Mouse (Mus musculus) small intestine, adult 2 months (tissue): Measurements from ENCODE around the gene Pelp1. TPM values are rescaled to one million over a fixed set of nuclear protein-coding genes. Genes with fewer than 3 reads are reported as not detected.

Source experiments
- H3K27ac ChIP-seq: fragments of 200-500 bp; 2 replicates; pipeline ENCODE4 v1.5.1; 2012; ENCODE audit warnings: low read depth, low read length, control low read depth, inconsistent platforms; ENCODE audit not compliant: insufficient read depth
- H3K27me3 ChIP-seq: fragments of 200-500 bp; 2 replicates; pipeline ENCODE4 v1.6.1; 2012; ENCODE audit warnings: mild to moderate bottlenecking, moderate library complexity, low read length, inconsistent platforms; ENCODE audit not compliant: control insufficient read depth, insufficient read depth
- H3K36me3 ChIP-seq: fragments of 200-500 bp; 2 replicates; pipeline ENCODE4 v1.6.1; 2012; ENCODE audit warnings: mild to moderate bottlenecking, low read length, control low read depth, inconsistent platforms; ENCODE audit not compliant: control insufficient read depth, insufficient read depth
- H3K4me1 ChIP-seq: fragments of 200-500 bp; 2 replicates; pipeline ENCODE4 v1.6.1; 2012; ENCODE audit warnings: low read length, inconsistent platforms, mixed read lengths; ENCODE audit not compliant: control insufficient read depth, insufficient read depth, insufficient read length
- H3K4me3 ChIP-seq: fragments of 200-500 bp; 2 replicates; pipeline ENCODE4 v1.5.1; 2012; ENCODE audit warnings: low read depth, mild to moderate bottlenecking, control low read depth, inconsistent platforms, low read length, moderate library complexity
- CTCF ChIP-seq: fragments of 200-500 bp; IDR thresholded peaks from 2 replicates; pipeline ENCODE4 v1.5.1; 2012; ENCODE audit warnings: low read depth, mild to moderate bottlenecking, control low read depth, inconsistent platforms, low read length, moderate library complexity, mixed read lengths; ENCODE audit not compliant: insufficient replicate concordance, insufficient read length; ENCODE audit errors: extremely low read depth
- POLR2A ChIP-seq: fragments of 200-500 bp; IDR thresholded peaks from 2 replicates; pipeline ENCODE4 v1.6.1; 2012; ENCODE audit warnings: low read depth, mild to moderate bottlenecking, control low read depth, inconsistent platforms, low read length, moderate library complexity
- WGBS: fragments of 180-500 bp; shearing (Covaris S2); methylation state at CpG from one replicate; pipeline ENCODE4 v1.1.7; 2018; 5-methylcytosine and 5-hydroxymethylcytosine counted together
- polyA plus RNA-seq: library from polyadenylated mRNA; depleted of rRNA; stranded (reverse); fragments of >200 nt; gene quantifications from 2 replicates; pipeline ENCODE4 v1.2.3, GENCODE M21; 2012; rRNA removed

The Pelp1 gene
- polyA plus RNA-seq, 1 experiment: 12.2 TPM

- TF ChIP-seq POLR2A (no peak), CTCF (no peak)
- Histone ChIP-seq H3K4me3 (peak within 1 kb of the TSS; percentile 35; the same call in 1 of the 2 replicates), H3K27me3 (peaks cover 18% of the 10 kb centered on the region), H3K4me1 (no peaks in the 10 kb centered on the region), H3K36me3 (no peaks in the 10 kb centered on the region), H3K27ac (no peak within 1 kb of the TSS)
- 1% methylated on average over 19 of the region's 19 CpGs for WGBS
Observed at GRCm38 (mm10) chr11:70351868-70352267, 58.0 kb downstream of the Pelp1 start, which contains the start of gene Alox15. TSS of gene Alox15 (minus strand) at chr11:70352031.

GRCm38 (mm10) chr11:70348630-70349029 lies 61.2 kb downstream of the Pelp1 start:
- no peak overlapping the region for H3K27ac ChIP-seq
- no peaks in the 10 kb centered on the region for H3K36me3 ChIP-seq
- TF ChIP-seq CTCF (no peak), POLR2A (no peak)
- H3K4me3 ChIP-seq: peak overlapping the region; percentile 39; the same call in 1 of the 2 replicates
- H3K27me3 ChIP-seq: peaks cover 18% of the 10 kb centered on the region
- no peaks in the 10 kb centered on the region for H3K4me1 ChIP-seq
- WGBS: 60% methylated on average over 9 of the region's 9 CpGs

- Histone ChIP-seq H3K4me1 (no peaks in the 10 kb centered on the region), H3K4me3 (no peak overlapping the region), H3K36me3 (no peaks in the 10 kb centered on the region), H3K27me3 (peaks cover 18% of the 10 kb centered on the region), H3K27ac (no peak overlapping the region)
- no peak for TF ChIP-seq POLR2A
- TF ChIP-seq CTCF: no peak
- 75% methylated on average over 10 of the region's 10 CpGs for WGBS
Observed at GRCm38 (mm10) chr11:70347861-70348260, 62.0 kb downstream of the Pelp1 start.

- no peak overlapping the region for H3K27ac ChIP-seq
- no peaks in the 10 kb centered on the region for H3K36me3 ChIP-seq
- 74% methylated on average over 8 of the region's 8 CpGs for WGBS
- no peak overlapping the region for H3K4me3 ChIP-seq
- TF ChIP-seq CTCF: no peak
- TF ChIP-seq POLR2A: no peak
- no peaks in the 10 kb centered on the region; the same call in 1 of the 2 replicates for H3K27me3 ChIP-seq
- H3K4me1 ChIP-seq: no peaks in the 10 kb centered on the region
Observed at GRCm38 (mm10) chr11:70345546-70345945, 64.3 kb downstream of the Pelp1 start.

GRCm38 (mm10) chr11:70345061-70345460 lies 64.8 kb downstream of the Pelp1 start:
- WGBS: 78% methylated on average over 10 of the region's 10 CpGs
- no peaks in the 10 kb centered on the region for H3K4me1 ChIP-seq
- no peaks in the 10 kb centered on the region for H3K36me3 ChIP-seq
- no peak overlapping the region for H3K4me3 ChIP-seq
- TF ChIP-seq CTCF: no peak
- TF ChIP-seq POLR2A: no peak
- H3K27ac ChIP-seq: no peak overlapping the region
- H3K27me3 ChIP-seq: no peaks in the 10 kb centered on the region; the same call in 1 of the 2 replicates

Other genes starting within 250 kb of the Pelp1 start
- gene Slc16a11, start 197.3 kb downstream of the Pelp1 start, polyA plus RNA-seq: 6.6 and 12.7 TPM in 2 replicates
- 3.2 and 4.7 TPM in 2 replicates for gene Slc16a13, start 189.0 kb downstream of the Pelp1 start, polyA plus RNA-seq
- 0.98 and 2.2 TPM in 2 replicates for gene Bcl6b, start 180.2 kb downstream of the Pelp1 start, polyA plus RNA-seq
- gene 0610010K14Rik, start 172.1 kb downstream of the Pelp1 start, polyA plus RNA-seq: 25.2 and 45.3 TPM in 2 replicates
- 2.6 and 4.4 TPM in 2 replicates for gene Gm21988, start 170.2 kb downstream of the Pelp1 start, polyA plus RNA-seq
- gene Rnasek, start 170.2 kb downstream of the Pelp1 start, polyA plus RNA-seq: 86.6 and 182 TPM in 2 replicates
- gene Alox12, start 154.7 kb downstream of the Pelp1 start, polyA plus RNA-seq: 0.62 and 1.6 TPM in 2 replicates
- gene Alox12e, start 87.4 kb downstream of the Pelp1 start, polyA plus RNA-seq: 0.24 and 0.51 TPM in 2 replicates
- gene Alox15, start 58.0 kb downstream of the Pelp1 start, polyA plus RNA-seq: 3.2 and 8.7 TPM in 2 replicates
- gene Arrb2, start 22.6 kb upstream of the Pelp1 start, polyA plus RNA-seq: 15.3 and 23.2 TPM in 2 replicates
- gene Med11, start 41.9 kb upstream of the Pelp1 start, polyA plus RNA-seq: 16.4 and 24.1 TPM in 2 replicates
- 2.5 and 7.1 TPM in 2 replicates for gene Zmynd15, start 49.4 kb upstream of the Pelp1 start, polyA plus RNA-seq
- 28.1 and 48.0 TPM in 2 replicates for gene Cxcl16, start 50.0 kb upstream of the Pelp1 start, polyA plus RNA-seq
- 331 and 587 TPM in 2 replicates for gene Tm4sf5, start 95.2 kb upstream of the Pelp1 start, polyA plus RNA-seq
- gene Vmo1, start 104.6 kb upstream of the Pelp1 start, polyA plus RNA-seq: not detected in 2 replicates
- 4.3 and 8.4 TPM in 2 replicates for gene Gltpd2, start 109.2 kb upstream of the Pelp1 start, polyA plus RNA-seq
- 146 and 264 TPM in 2 replicates for gene Psmb6, start 115.3 kb upstream of the Pelp1 start, polyA plus RNA-seq
- not detected in 2 replicates for gene Gm40193, start 122.9 kb upstream of the Pelp1 start, polyA plus RNA-seq
- gene Pld2, start 130.0 kb upstream of the Pelp1 start, polyA plus RNA-seq: 11.0 and 24.9 TPM in 2 replicates
- 43.6 and 82.0 TPM in 2 replicates for gene Mink1, start 152.8 kb upstream of the Pelp1 start, polyA plus RNA-seq
- gene 4930544D05Rik, start 205.8 kb upstream of the Pelp1 start, polyA plus RNA-seq: not detected in 2 replicates
- 0.06 TPM in 1 of 2 replicates, not detected in the other for gene Chrne, start 209.2 kb upstream of the Pelp1 start, polyA plus RNA-seq
- 0.04 and 0.22 TPM in 2 replicates for gene Gp1ba, start 229.1 kb upstream of the Pelp1 start, polyA plus RNA-seq
- 43.0 and 114 TPM in 2 replicates for gene Rnf167, start 237.2 kb upstream of the Pelp1 start, polyA plus RNA-seq
- 109 and 147 TPM in 2 replicates for gene Slc25a11, start 237.4 kb upstream of the Pelp1 start, polyA plus RNA-seq
- gene Pfn1, start 244.6 kb upstream of the Pelp1 start, polyA plus RNA-seq: 2,319 and 5,668 TPM in 2 replicates
- 3.3 and 12.7 TPM in 2 replicates for gene Eno3, start 247.2 kb upstream of the Pelp1 start, polyA plus RNA-seq